8 mouse cellular contexts compared by ENCODE assay signal in the genomic region with DNA sequence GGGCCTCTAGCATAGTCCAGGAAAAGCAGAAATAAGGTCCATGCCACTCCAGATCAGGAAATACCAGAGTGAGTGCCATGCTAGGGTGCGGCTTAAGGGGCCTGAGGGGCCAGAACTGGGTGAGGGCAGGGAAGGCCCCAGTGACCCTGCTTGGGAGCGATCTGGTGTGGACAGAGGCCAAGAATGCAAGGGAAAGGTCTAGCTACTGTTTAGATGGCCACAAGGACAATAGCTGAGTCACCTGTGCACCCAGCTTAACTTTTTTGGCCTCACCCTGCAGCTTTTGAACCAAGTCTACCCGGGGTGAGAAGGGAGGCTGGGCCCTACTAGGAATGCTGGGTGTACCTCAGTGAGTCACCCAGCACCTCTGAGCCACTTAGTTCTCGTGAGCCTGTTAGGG. TPM values are rescaled to one million over a fixed set of nuclear protein-coding genes. Genes with fewer than 3 reads are reported as not detected.
DNase-seq lines count a peak whose midpoint lies in the region; ATAC-seq and TF ChIP-seq lines count a peak whose summit lies in the region.

No protein-coding gene starts in this region.

- H3K4me1 ChIP-seq in erythroblast, embryonic 14.5 days (ENCODE audit: control insufficient read depth): peaks cover 2% of the 10 kb centered on the region; the same call in 1 of the 2 replicates
- H3K4me1 ChIP-seq in cortical plate, adult 2 months (ENCODE audit: control insufficient read depth, insufficient read depth, low read length): peaks cover 2% of the 10 kb centered on the region; the same call in 1 of the 2 replicates
- peaks cover 20% of the 10 kb centered on the region for H3K4me1 ChIP-seq in intestine, embryonic 16.5 days (ENCODE audit: control insufficient read depth, insufficient read depth, low read length)
- H3K4me1 ChIP-seq in lung, embryonic 14.5 days (ENCODE audit: insufficient read depth): no peaks in the 10 kb centered on the region
- H3K4me1 ChIP-seq in stomach, postnatal 0 days (replicated peaks; ENCODE audit: control insufficient read depth, insufficient read depth): peaks cover 5% of the 10 kb centered on the region; the same call in 1 of the 2 replicates

- no peaks in the 10 kb centered on the region; the same call in 1 of the 2 replicates for H3K36me3 ChIP-seq in erythroblast, embryonic 14.5 days (ENCODE audit: control insufficient read depth)
- no peaks in the 10 kb centered on the region for H3K36me3 ChIP-seq in intestine, embryonic 16.5 days (ENCODE audit: control insufficient read depth, insufficient read depth, low read length)
- no peaks in the 10 kb centered on the region for H3K36me3 ChIP-seq in lung, embryonic 14.5 days (ENCODE audit: insufficient read depth)
- no peaks in the 10 kb centered on the region; the same call in 1 of the 2 replicates for H3K36me3 ChIP-seq in stomach, postnatal 0 days (ENCODE audit: control insufficient read depth, insufficient read depth, low read length)

- H3K27ac ChIP-seq in cortical plate, adult 2 months (ENCODE audit: insufficient read depth, low read length): no peak overlapping the region
- peak overlapping the region; percentile 70 for H3K27ac ChIP-seq in intestine, embryonic 16.5 days (ENCODE audit: low read length)
- no peak overlapping the region for H3K27ac ChIP-seq in lung, embryonic 14.5 days (ENCODE audit: low read depth)
- H3K27ac ChIP-seq in stomach, postnatal 0 days (replicated peaks): peak overlapping the region; percentile 88

- H3K4me3 ChIP-seq in erythroblast, embryonic 14.5 days (replicated peaks): peak overlapping the region; percentile 53
- peak overlapping the region; percentile 41 for H3K4me3 ChIP-seq in cortical plate, adult 2 months (ENCODE audit: insufficient read depth, low read length)
- peak overlapping the region; percentile 68 for H3K4me3 ChIP-seq in intestine, embryonic 16.5 days (ENCODE audit: low read length)
- H3K4me3 ChIP-seq in lung, embryonic 14.5 days (ENCODE audit: low read depth, low read length): peak overlapping the region; percentile 54
- H3K4me3 ChIP-seq in stomach, postnatal 0 days (ENCODE audit: low read depth, low read length): peak overlapping the region; percentile 53

- ATAC-seq in erythroblast, adult 5-6 weeks (replicated peaks; ENCODE audit: low FRiP score, poor library complexity, severe bottlenecking): no peak
- ATAC-seq in intestine, embryonic 16.5 days: peak; percentile 34
- peak; percentile 28; the same call in 1 of the 2 replicates for ATAC-seq in lung, embryonic 14.5 days (ENCODE audit: insufficient read depth)
- peak; percentile 87 for ATAC-seq in stomach, postnatal 0 days (ENCODE audit: low FRiP score, low TSS enrichment)

- 59% methylated on average over 4 of the region's 4 CpGs for WGBS in intestine, embryonic 16.5 days
- 51% methylated on average over 4 of the region's 4 CpGs for WGBS in lung, embryonic 14.5 days
- WGBS in stomach, postnatal 0 days: 51% methylated on average over 4 of the region's 4 CpGs

- peak; percentile 20 for TF ChIP-seq EP300 in stomach, postnatal 0 days (optimal IDR thresholded peaks at IDR 0.05)

- no peak for TF ChIP-seq CTCF in cortical plate, adult 2 months (IDR thresholded peaks at IDR 0.05; ENCODE audit: extremely low read depth, insufficient read depth, low read length)
- no peak for TF ChIP-seq CTCF in lung, embryonic 14.5 days (IDR thresholded peaks at IDR 0.05; ENCODE audit: low read depth)
- no peak for TF ChIP-seq CTCF in stomach, postnatal 0 days (IDR thresholded peaks at IDR 0.05; ENCODE audit: low read depth)

- H3K9ac ChIP-seq in intestine, embryonic 16.5 days (ENCODE audit: low read depth, low read length): peak overlapping the region; percentile 70
- no peak overlapping the region for H3K9ac ChIP-seq in lung, embryonic 14.5 days
- peak overlapping the region; percentile 53 for H3K9ac ChIP-seq in stomach, postnatal 0 days (ENCODE audit: low read length)

- DNase-seq in lung, embryonic 14.5 days: no peak
- peak; percentile 76 for DNase-seq in stomach, postnatal 0 days (ENCODE audit: low spot score)
- no peak for DNase-seq in gastrocnemius, postnatal 4 days (ENCODE audit: low spot score in 2 of 2)
- no peak for DNase-seq in spleen, postnatal 10 days (ENCODE audit: low spot score in 2 of 2)

- no peak for TF ChIP-seq POLR2A in cortical plate, adult 2 months (IDR thresholded peaks at IDR 0.05; ENCODE audit: extremely low read depth, insufficient read depth, low read length)

- H3K27me3 ChIP-seq in erythroblast, embryonic 14.5 days (ENCODE audit: control insufficient read depth): peaks cover 30% of the 10 kb centered on the region
- no peaks in the 10 kb centered on the region for H3K27me3 ChIP-seq in intestine, embryonic 16.5 days (replicated peaks; ENCODE audit: control insufficient read depth, insufficient read depth, low read length)
- H3K27me3 ChIP-seq in lung, embryonic 14.5 days (ENCODE audit: insufficient read depth, low read length): peaks cover 12% of the 10 kb centered on the region; the same call in 1 of the 2 replicates
- H3K27me3 ChIP-seq in stomach, postnatal 0 days (ENCODE audit: control insufficient read depth, insufficient read depth, low read length): no peaks in the 10 kb centered on the region

- no peaks in the 10 kb centered on the region for H3K9me3 ChIP-seq in erythroblast, embryonic 14.5 days (ENCODE audit: control insufficient read depth, low read length)
- no peaks in the 10 kb centered on the region for H3K9me3 ChIP-seq in intestine, embryonic 16.5 days (ENCODE audit: control insufficient read depth, low read length)
- H3K9me3 ChIP-seq in lung, embryonic 14.5 days (ENCODE audit: low read depth, low read length): no peaks in the 10 kb centered on the region
- no peaks in the 10 kb centered on the region for H3K9me3 ChIP-seq in stomach, postnatal 0 days (ENCODE audit: control insufficient read depth, low read length)

- peak overlapping the region; percentile 86 for H3K4me2 ChIP-seq in intestine, embryonic 16.5 days (ENCODE audit: low read depth, low read length)
- peak overlapping the region; percentile 87 for H3K4me2 ChIP-seq in lung, embryonic 14.5 days
- H3K4me2 ChIP-seq in stomach, postnatal 0 days (replicated peaks; ENCODE audit: low read depth): peak overlapping the region; percentile 67

RNA-seq across cellular contexts. Expression of gene Tmie, which starts 0.9 kb away (rescaled TPM):
- polyA plus RNA-seq in erythroblast, embryonic 14.5 days (2012): not detected in 2 replicates
- total RNA-seq in erythroblast, adult 5-6 weeks (2015; ENCODE audit: low replicate concordance): not detected in 2 replicates
- not detected in 2 replicates for total RNA-seq in erythroblast, adult 5-6 weeks (2017; ENCODE audit: low replicate concordance)
- 1.6 and 2.7 TPM in 2 replicates for polyA plus RNA-seq in cortical plate, adult 2 months (2012; rRNA removed)
- polyA plus RNA-seq in intestine, embryonic 16.5 days (2015; fragmentation: Nextera tagmentation; extraction: Ambion mirVana): 3.2 and 4.3 TPM in 2 replicates
- polyA plus RNA-seq in lung, embryonic 14.5 days (2014; fragmentation: Nextera tagmentation; extraction: Ambion mirVana): 0.21 and 0.31 TPM in 2 replicates
- 1.5 and 1.6 TPM in 2 replicates for polyA plus RNA-seq in stomach, postnatal 0 days (2015; fragmentation: Nextera tagmentation; extraction: Ambion mirVana)
- total RNA-seq in gastrocnemius, postnatal 4 days (2021): under 1 TPM; 0.47 to 0.60 TPM

RNA-seq across cellular contexts. Expression of gene Als2cl, which starts 1.1 kb away (rescaled TPM):
- polyA plus RNA-seq in erythroblast, embryonic 14.5 days (2012): 0.02 and 0.05 TPM in 2 replicates
- 0.63 TPM in 1 of 2 replicates, not detected in the other for total RNA-seq in erythroblast, adult 5-6 weeks (2015; ENCODE audit: low replicate concordance)
- not detected in 2 replicates for total RNA-seq in erythroblast, adult 5-6 weeks (2017; ENCODE audit: low replicate concordance)
- polyA plus RNA-seq in cortical plate, adult 2 months (2012; rRNA removed): 8.4 and 9.1 TPM in 2 replicates
- polyA plus RNA-seq in intestine, embryonic 16.5 days (2015; fragmentation: Nextera tagmentation; extraction: Ambion mirVana): 9.2 and 10.8 TPM in 2 replicates
- polyA plus RNA-seq in lung, embryonic 14.5 days (2014; fragmentation: Nextera tagmentation; extraction: Ambion mirVana): 4.5 and 5.1 TPM in 2 replicates
- 5.5 and 6.1 TPM in 2 replicates for polyA plus RNA-seq in stomach, postnatal 0 days (2015; fragmentation: Nextera tagmentation; extraction: Ambion mirVana)
- total RNA-seq in gastrocnemius, postnatal 4 days (2021): 1 to 10 TPM; 5.8 to 6.6 TPM

RNA-seq across cellular contexts. Expression of gene Prss50, which starts 23.0 kb away (rescaled TPM):
- 0.87 and 3.1 TPM in 2 replicates for polyA plus RNA-seq in erythroblast, embryonic 14.5 days (2012)
- total RNA-seq in erythroblast, adult 5-6 weeks (2015; ENCODE audit: low replicate concordance): 7.7 TPM in 1 of 2 replicates, not detected in the other
- not detected in 2 replicates for total RNA-seq in erythroblast, adult 5-6 weeks (2017; ENCODE audit: low replicate concordance)
- polyA plus RNA-seq in cortical plate, adult 2 months (2012; rRNA removed): 0.95 and 1.1 TPM in 2 replicates
- polyA plus RNA-seq in intestine, embryonic 16.5 days (2015; fragmentation: Nextera tagmentation; extraction: Ambion mirVana): 0.37 and 0.61 TPM in 2 replicates
- polyA plus RNA-seq in lung, embryonic 14.5 days (2014; fragmentation: Nextera tagmentation; extraction: Ambion mirVana): not detected in 2 replicates
- polyA plus RNA-seq in stomach, postnatal 0 days (2015; fragmentation: Nextera tagmentation; extraction: Ambion mirVana): 0.10 and 0.18 TPM in 2 replicates
- not detected for total RNA-seq in gastrocnemius, postnatal 4 days (2021)

RNA-seq across cellular contexts. Expression of gene Fam240a, which starts 35.9 kb away (rescaled TPM):
- not detected in 2 replicates for polyA plus RNA-seq in erythroblast, embryonic 14.5 days (2012)
- total RNA-seq in erythroblast, adult 5-6 weeks (2015; ENCODE audit: low replicate concordance): not detected in 2 replicates
- total RNA-seq in erythroblast, adult 5-6 weeks (2017; ENCODE audit: low replicate concordance): not detected in 2 replicates
- polyA plus RNA-seq in cortical plate, adult 2 months (2012; rRNA removed): not detected in 2 replicates
- not detected in 2 replicates for polyA plus RNA-seq in intestine, embryonic 16.5 days (2015; fragmentation: Nextera tagmentation; extraction: Ambion mirVana)
- polyA plus RNA-seq in lung, embryonic 14.5 days (2014; fragmentation: Nextera tagmentation; extraction: Ambion mirVana): not detected in 2 replicates
- not detected in 2 replicates for polyA plus RNA-seq in stomach, postnatal 0 days (2015; fragmentation: Nextera tagmentation; extraction: Ambion mirVana)
- 1 to 10 TPM; 1.8 to 2.5 TPM for total RNA-seq in gastrocnemius, postnatal 4 days (2021)

RNA-seq across cellular contexts. Expression of gene Prss46, which starts 36.5 kb away (rescaled TPM):
- polyA plus RNA-seq in erythroblast, embryonic 14.5 days (2012): not detected in 2 replicates
- total RNA-seq in erythroblast, adult 5-6 weeks (2015; ENCODE audit: low replicate concordance): not detected in 2 replicates
- not detected in 2 replicates for total RNA-seq in erythroblast, adult 5-6 weeks (2017; ENCODE audit: low replicate concordance)
- not detected in 2 replicates for polyA plus RNA-seq in cortical plate, adult 2 months (2012; rRNA removed)
- polyA plus RNA-seq in intestine, embryonic 16.5 days (2015; fragmentation: Nextera tagmentation; extraction: Ambion mirVana): not detected in 2 replicates
- not detected in 2 replicates for polyA plus RNA-seq in lung, embryonic 14.5 days (2014; fragmentation: Nextera tagmentation; extraction: Ambion mirVana)
- polyA plus RNA-seq in stomach, postnatal 0 days (2015; fragmentation: Nextera tagmentation; extraction: Ambion mirVana): not detected in 2 replicates
- total RNA-seq in gastrocnemius, postnatal 4 days (2021): not detected

Comparison
In these comparisons a context has a peak if more than half of its experiments do, and no peak if none do; other contexts are left out.
1. H3K27ac ChIP-seq: peak in intestine, embryonic 16.5 days (single experiment) and stomach, postnatal 0 days (single experiment); none in cortical plate, adult 2 months (single experiment) and lung, embryonic 14.5 days (single experiment).
2. Peak in every context shown above with its lines, with median percentiles within 50 percentile points of each other: H3K4me3 ChIP-seq and H3K4me2 ChIP-seq.